Mouse (Mus musculus) embryo, embryonic 10 days (tissue): ENCODE measurements around the gene Tenm3.

ENCODE experiments used
- DNase-seq: peaks from one replicate; pipeline ENCODE4 v3.0.0-alpha.2; 2015; ENCODE audit warnings: low spot score

The Tenm3 gene

GRCm38 (mm10) chr8:48843931-48844285, at the start of gene Tenm3:
Gene Tenm3 (minus strand): TSS chr8:48843951.
- peak; percentile 71 for DNase-seq

GRCm38 (mm10) chr8:48890216-48890765, 46.5 kb upstream of the Tenm3 start:
- peak; percentile 30 for DNase-seq

GRCm38 (mm10) chr8:48884270-48884669, 40.5 kb upstream of the Tenm3 start:
- DNase-seq, result no peak

GRCm38 (mm10) chr8:48880585-48880984, 36.8 kb upstream of the Tenm3 start:
- no peak for DNase-seq

- no peak for DNase-seq
Observed at GRCm38 (mm10) chr8:48865972-48866371, 22.2 kb upstream of the Tenm3 start.

- DNase-seq, result no peak
Observed at GRCm38 (mm10) chr8:48865485-48865884, 21.7 kb upstream of the Tenm3 start.

GRCm38 (mm10) chr8:48850223-48851010, 6.7 kb upstream of the Tenm3 start:
- peak; percentile 34 for DNase-seq

GRCm38 (mm10) chr8:48849091-48849616, 5.4 kb upstream of the Tenm3 start:
- no peak for DNase-seq

- no peak for DNase-seq
Observed at GRCm38 (mm10) chr8:48844961-48845360, 1.2 kb upstream of the Tenm3 start.

GRCm38 (mm10) chr8:48844370-48844905, 687 bp upstream of the Tenm3 start:
- peak; percentile 38 for DNase-seq

- DNase-seq, result peak; percentile 72
Observed at GRCm38 (mm10) chr8:48842991-48843930, 490 bp downstream of the Tenm3 start.

- DNase-seq, result peak; percentile 55
Observed at GRCm38 (mm10) chr8:48842516-48842990, 1.2 kb downstream of the Tenm3 start.

- DNase-seq, result no peak
Observed at GRCm38 (mm10) chr8:48842035-48842434, 1.7 kb downstream of the Tenm3 start.

GRCm38 (mm10) chr8:48835745-48836144, 8.0 kb downstream of the Tenm3 start:
- peak; percentile 58 for DNase-seq

GRCm38 (mm10) chr8:48827454-48827853, 16.3 kb downstream of the Tenm3 start:
- DNase-seq, result peak; percentile 54

- DNase-seq, result no peak
Observed at GRCm38 (mm10) chr8:48825666-48826065, 18.1 kb downstream of the Tenm3 start.

GRCm38 (mm10) chr8:48822291-48822690, 21.5 kb downstream of the Tenm3 start:
- no peak for DNase-seq

- DNase-seq, result peak; percentile 38
Observed at GRCm38 (mm10) chr8:48819962-48820361, 23.8 kb downstream of the Tenm3 start.

- no peak for DNase-seq
Observed at GRCm38 (mm10) chr8:48819348-48819747, 24.4 kb downstream of the Tenm3 start.

- peak; percentile 19 for DNase-seq
Observed at GRCm38 (mm10) chr8:48816941-48817340, 26.8 kb downstream of the Tenm3 start.

- no peak for DNase-seq
Observed at GRCm38 (mm10) chr8:48812196-48812741, 31.5 kb downstream of the Tenm3 start.

- DNase-seq, result no peak
Observed at GRCm38 (mm10) chr8:48810615-48811014, 33.1 kb downstream of the Tenm3 start.
